In genomic region chr6:114969213-114970120, GRCm38 (mm10) we compare ENCODE assay signal across 8 mouse cellular contexts. TPM values are rescaled to one million over a fixed set of nuclear protein-coding genes. Genes with fewer than 3 reads are reported as not detected.
A peak's percentile ranks its signal among the peaks of the same experiment; 100 is the strongest.
DNase-seq lines count a peak whose midpoint lies in the region; ATAC-seq and TF ChIP-seq lines count a peak whose summit lies in the region.

Vgll4 (minus strand) TSS chr6:114969994.

- H3K27me3 ChIP-seq in embryonic facial prominence, embryonic 12.5 days, result peaks cover 6% of the 10 kb centered on the region; the same call in 1 of the 2 replicates
- H3K27me3 ChIP-seq in heart, adult 2 months (ENCODE audit: control insufficient read depth, insufficient read depth, low read length), result no peaks in the 10 kb centered on the region
- no peaks in the 10 kb centered on the region for H3K27me3 ChIP-seq in kidney, adult 2 months (replicated peaks; ENCODE audit: control insufficient read depth, insufficient read depth, low read length)
- no peaks in the 10 kb centered on the region for H3K27me3 ChIP-seq in limb, embryonic 13.5 days
- peaks cover 28% of the 10 kb centered on the region; the same call in 1 of the 2 replicates for H3K27me3 ChIP-seq in midbrain, embryonic 14.5 days (ENCODE audit: control insufficient read depth, insufficient read depth, low read length)

- TF ChIP-seq POLR2A in heart, adult 2 months (IDR thresholded peaks at IDR 0.05; ENCODE audit: insufficient read depth, low read depth, low read length), result no peak
- no peak for TF ChIP-seq POLR2A in kidney, adult 2 months (IDR thresholded peaks at IDR 0.05; ENCODE audit: low read depth, low read length)

- H3K9me3 ChIP-seq in embryonic facial prominence, embryonic 12.5 days, result no peaks in the 10 kb centered on the region
- H3K9me3 ChIP-seq in limb, embryonic 13.5 days, result no peaks in the 10 kb centered on the region
- no peaks in the 10 kb centered on the region for H3K9me3 ChIP-seq in midbrain, embryonic 14.5 days (ENCODE audit: control insufficient read depth, low read length)

- peak; percentile 54 for ATAC-seq in embryonic facial prominence, embryonic 12.5 days (ENCODE audit: insufficient number of reproducible peaks, insufficient read depth, low FRiP score, low TSS enrichment)
- peak; percentile 53; the same call in 1 of the 2 replicates for ATAC-seq in limb, embryonic 13.5 days (ENCODE audit: low FRiP score, low read depth)
- peak; percentile 60 for ATAC-seq in midbrain, embryonic 14.5 days (ENCODE audit: low FRiP score, low TSS enrichment)

- intact Hi-C loops in heart, adult 2 months (cut with DNase I), result no loop called here

- peak; percentile 13 for TF ChIP-seq CTCF in heart, adult 2 months (IDR thresholded peaks at IDR 0.05)
- TF ChIP-seq CTCF in kidney, adult 2 months (conservative IDR thresholded peaks at IDR 0.05; ENCODE audit: insufficient read depth, insufficient read length, low read depth, low read length), result 0 out of 2 replicates have a peak, but pooled peaks have one; percentile 8

- peak; percentile 96 for DNase-seq in 3134 (ENCODE audit: extremely low read depth, insufficient read length, low spot score)
- DNase-seq in adrenal gland, postnatal 10 days, result peak; percentile 78
- DNase-seq in heart, adult 2 months, result peak; percentile 62 to 70
- peak; percentile 91 for DNase-seq in kidney, adult 2 months
- peak; percentile 86 for DNase-seq in midbrain, embryonic 14.5 days
- peak; percentile 12 to 16 for DNase-seq in spleen, postnatal 36 days (ENCODE audit: low spot score in 2 of 2)

- no peak for TF ChIP-seq EP300 in heart, adult 2 months (IDR thresholded peaks at IDR 0.05; ENCODE audit: insufficient read depth, low read depth, low read length)

- H3K4me1 ChIP-seq in embryonic facial prominence, embryonic 12.5 days, result peaks cover 10% of the 10 kb centered on the region; the same call in 1 of the 2 replicates
- H3K4me1 ChIP-seq in heart, adult 2 months (ENCODE audit: control insufficient read depth, insufficient read depth, low read length), result no peaks in the 10 kb centered on the region
- H3K4me1 ChIP-seq in kidney, adult 2 months (ENCODE audit: control insufficient read depth, insufficient read depth, low read length), result peaks cover 15% of the 10 kb centered on the region; the same call in 1 of the 2 replicates
- peaks cover 57% of the 10 kb centered on the region for H3K4me1 ChIP-seq in limb, embryonic 13.5 days
- peaks cover 4% of the 10 kb centered on the region; the same call in 1 of the 2 replicates for H3K4me1 ChIP-seq in midbrain, embryonic 14.5 days (ENCODE audit: control insufficient read depth, insufficient read depth, low read length)

- H3K36me3 ChIP-seq in embryonic facial prominence, embryonic 12.5 days, result no peaks in the 10 kb centered on the region
- H3K36me3 ChIP-seq in heart, adult 2 months (ENCODE audit: control insufficient read depth, insufficient read depth, low read length), result no peaks in the 10 kb centered on the region
- no peaks in the 10 kb centered on the region for H3K36me3 ChIP-seq in kidney, adult 2 months (ENCODE audit: control insufficient read depth, insufficient read depth, low read length)
- H3K36me3 ChIP-seq in limb, embryonic 13.5 days, result no peaks in the 10 kb centered on the region
- no peaks in the 10 kb centered on the region for H3K36me3 ChIP-seq in midbrain, embryonic 14.5 days (ENCODE audit: control insufficient read depth, insufficient read depth, low read length)

- H3K79me2 ChIP-seq in heart, adult 2 months (replicated peaks; ENCODE audit: control insufficient read depth, insufficient read depth, low read length), result no peaks in the 10 kb centered on the region

- under 1% methylated on average over 74 of the region's 79 CpGs for WGBS in embryonic facial prominence, embryonic 12.5 days
- WGBS in heart, adult 2 months, result under 1% methylated on average over 79 of the region's 79 CpGs
- under 1% methylated on average over 79 of the region's 79 CpGs for WGBS in kidney, adult 2 months
- under 1% methylated on average over 74 of the region's 79 CpGs for WGBS in limb, embryonic 13.5 days
- under 1% methylated on average over 79 of the region's 79 CpGs for WGBS in midbrain, embryonic 14.5 days

- peak within 1 kb of the TSS; percentile 58 for H3K4me3 ChIP-seq in embryonic facial prominence, embryonic 12.5 days
- peak within 1 kb of the TSS; percentile 76 for H3K4me3 ChIP-seq in heart, adult 2 months
- H3K4me3 ChIP-seq in kidney, adult 2 months (ENCODE audit: insufficient read depth, low read depth, low read length), result peak within 1 kb of the TSS; percentile 72
- peak within 1 kb of the TSS; percentile 71 for H3K4me3 ChIP-seq in limb, embryonic 13.5 days
- peak within 1 kb of the TSS; percentile 64 for H3K4me3 ChIP-seq in midbrain, embryonic 14.5 days (replicated peaks; ENCODE audit: low read depth, low read length)

- H3K27ac ChIP-seq in embryonic facial prominence, embryonic 12.5 days, result peak within 1 kb of the TSS; percentile 36
- no peak within 1 kb of the TSS; the same call in 1 of the 2 replicates for H3K27ac ChIP-seq in heart, adult 2 months
- H3K27ac ChIP-seq in kidney, adult 2 months (ENCODE audit: insufficient read depth, low read depth, low read length), result peak within 1 kb of the TSS; percentile 25
- peak within 1 kb of the TSS; percentile 77 for H3K27ac ChIP-seq in limb, embryonic 13.5 days
- H3K27ac ChIP-seq in midbrain, embryonic 14.5 days (replicated peaks; ENCODE audit: low read depth, low read length), result peak within 1 kb of the TSS; percentile 37; the same call in 1 of the 2 replicates

- peak within 1 kb of the TSS; percentile 99 for H3K4me2 ChIP-seq in embryonic facial prominence, embryonic 12.5 days (replicated peaks)
- peak within 1 kb of the TSS; percentile 99 for H3K4me2 ChIP-seq in limb, embryonic 13.5 days (replicated peaks)
- H3K4me2 ChIP-seq in midbrain, embryonic 14.5 days (ENCODE audit: low read length), result peak within 1 kb of the TSS; percentile 99

- H3K9ac ChIP-seq in embryonic facial prominence, embryonic 12.5 days, result peak within 1 kb of the TSS; percentile 76
- peak within 1 kb of the TSS; percentile 62 for H3K9ac ChIP-seq in heart, adult 2 months (ENCODE audit: low read depth, low read length)
- H3K9ac ChIP-seq in limb, embryonic 13.5 days, result peak within 1 kb of the TSS; percentile 81
- H3K9ac ChIP-seq in midbrain, embryonic 14.5 days (replicated peaks; ENCODE audit: low read length), result peak within 1 kb of the TSS; percentile 62

RNA-seq across cellular contexts. Expression of gene Vgll4, which starts in this region (rescaled TPM):
- total RNA-seq in adrenal gland, postnatal 10 days (2021), result 10 to 100 TPM; 82.4 to 93.1 TPM
- 135 and 136 TPM in 2 replicates for polyA plus RNA-seq in embryonic facial prominence, embryonic 12.5 days (2016; fragmentation: Nextera tagmentation; extraction: Ambion mirVana)
- 10 to 100 TPM; 23.5 to 24.7 TPM for total RNA-seq in heart, adult 2 months (2021)
- polyA plus RNA-seq in heart, adult 2 months (2012; rRNA removed), result 22.3 and 24.2 TPM in 2 replicates
- polyA plus RNA-seq in kidney, adult 2 months (2012; rRNA removed), result 60.5 and 66.6 TPM in 2 replicates
- polyA plus RNA-seq in limb, embryonic 13.5 days (2015; fragmentation: Nextera tagmentation; extraction: Ambion mirVana), result 154 and 156 TPM in 2 replicates
- polyA plus RNA-seq in midbrain, embryonic 14.5 days (2014; fragmentation: Nextera tagmentation; extraction: Ambion mirVana), result 32.2 and 42.8 TPM in 2 replicates

Comparison
In these comparisons a context has a peak if more than half of its experiments do, and no peak if none do; other contexts are left out.
1. DNase-seq: peak in every context shown above with its lines; median percentile 96 in 3134; 91 in kidney, adult 2 months; 86 in midbrain, embryonic 14.5 days; 78 in adrenal gland, postnatal 10 days; 66 in heart, adult 2 months; 14 in spleen, postnatal 36 days.